Mouse (Mus musculus) heart, embryonic 11.5 days (tissue): ENCODE results near the gene Nt5c3. TPM values are rescaled to one million over a fixed set of nuclear protein-coding genes. Genes with fewer than 3 reads are reported as not detected.

ENCODE experiments used
- ATAC-seq: fragments of 200-750 bp; cut with Nextera tagmentation; replicated peaks from 2 replicates; pipeline ENCODE4 v1.8.0; 2017; ENCODE audit warnings: moderate library complexity; ENCODE audit not compliant: insufficient number of reproducible peaks, low FRiP score, low TSS enrichment
- H3K27ac ChIP-seq: fragments of 300-500 bp; sonication (generic); 2 replicates; pipeline ENCODE4 v1.5.1; 2014; ENCODE audit warnings: mild to moderate bottlenecking, low read depth, low read length
- H3K27me3 ChIP-seq: fragments of 300-500 bp; sonication (generic); 2 replicates; pipeline ENCODE4 v1.6.1; 2014; ENCODE audit warnings: mild to moderate bottlenecking, low read length, mixed read lengths; ENCODE audit not compliant: control insufficient read depth, insufficient read depth
- H3K36me3 ChIP-seq: fragments of 300-500 bp; sonication (generic); 2 replicates; pipeline ENCODE4 v1.6.1; 2014; ENCODE audit warnings: mild to moderate bottlenecking, low read length, moderate library complexity, mixed read lengths; ENCODE audit not compliant: control insufficient read depth, insufficient read depth
- H3K4me1 ChIP-seq: fragments of 300-500 bp; sonication (generic); 2 replicates; pipeline ENCODE4 v1.6.1; 2014; ENCODE audit warnings: low read length; ENCODE audit not compliant: control insufficient read depth, insufficient read depth
- H3K4me2 ChIP-seq: fragments of 300-500 bp; sonication (generic); 2 replicates; pipeline ENCODE4 v1.6.1; 2014; ENCODE audit warnings: mild to moderate bottlenecking, moderate library complexity
- H3K4me3 ChIP-seq: fragments of 300-500 bp; sonication (generic); 2 replicates; pipeline ENCODE4 v1.5.1; 2014; ENCODE audit warnings: low read depth, low read length
- H3K9ac ChIP-seq: fragments of 300-500 bp; sonication (generic); 2 replicates; pipeline ENCODE4 v1.6.1; 2014; ENCODE audit warnings: mild to moderate bottlenecking, low read depth, low read length, moderate library complexity
- H3K9me3 ChIP-seq: fragments of 300-500 bp; sonication (generic); replicated peaks from 2 replicates; pipeline ENCODE4 v1.6.1; 2016; ENCODE audit warnings: low read length; ENCODE audit not compliant: control insufficient read depth
- WGBS: fragments of 180-500 bp; shearing (Covaris S2); extraction: QIAGEN DNeasy Blood & Tissue Kit; methylation state at CpG from one replicate; pipeline ENCODE4 v1.1.7; 2014; ENCODE audit not compliant: insufficient replicate concordance; 5-methylcytosine and 5-hydroxymethylcytosine counted together
- polyA plus RNA-seq: library from polyadenylated mRNA; unstranded; fragments of >200 nt; fragmentation: Nextera tagmentation; extraction: Ambion mirVana; gene quantifications from 2 replicates; pipeline ENCODE4 v1.2.1, GENCODE M21; 2014

Nt5c3 gene
- polyA plus RNA-seq, 1 experiment from 2014 or later = 82.5 TPM

DNA sequence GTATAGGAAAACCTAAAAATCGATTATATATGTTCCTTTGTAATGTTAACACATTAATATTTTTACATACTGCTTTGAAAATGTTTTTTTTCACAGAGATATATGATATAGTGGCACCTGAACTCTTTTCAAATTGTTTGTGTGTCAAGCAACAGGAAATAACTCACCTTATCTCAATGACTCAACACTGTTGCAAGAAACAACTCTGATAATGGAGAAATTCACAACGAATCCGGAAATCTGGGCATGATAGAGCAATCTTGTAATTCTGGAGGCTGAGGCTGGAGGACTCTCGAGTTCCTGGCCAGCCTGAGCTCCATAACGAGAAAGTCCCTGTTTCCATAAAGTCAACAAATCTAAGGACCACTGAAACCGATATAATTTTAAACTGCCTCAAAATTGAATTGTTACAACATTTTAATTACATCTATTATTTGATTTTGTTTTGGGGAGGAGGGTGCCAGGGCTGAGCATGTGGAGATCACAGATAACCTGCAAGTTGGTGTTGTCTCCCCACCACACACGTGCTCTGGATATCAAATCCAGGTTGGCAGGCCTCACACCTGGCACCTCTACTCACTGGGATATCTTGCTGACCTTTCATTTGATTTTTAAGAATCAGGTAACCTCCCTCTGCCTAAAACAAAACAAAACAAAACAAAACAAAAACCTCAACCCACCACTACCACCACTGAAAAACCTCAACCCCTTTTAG is 4.2 kb downstream of the Nt5c3 start:
- no peaks in the 10 kb centered on the region for H3K9me3 ChIP-seq
- peak overlapping the region; percentile 67 for H3K4me2 ChIP-seq
- no peak for ATAC-seq
- H3K4me1 ChIP-seq = peaks cover 33% of the 10 kb centered on the region
- H3K9ac ChIP-seq = no peak overlapping the region; the same call in 1 of the 2 replicates
- H3K4me3 ChIP-seq = peak overlapping the region; percentile 24
- WGBS = 51% methylated on average over 7 of the region's 7 CpGs
- peak overlapping the region; percentile 80; the same call in 1 of the 2 replicates for H3K27ac ChIP-seq
- no peaks in the 10 kb centered on the region for H3K27me3 ChIP-seq
- H3K36me3 ChIP-seq = no peaks in the 10 kb centered on the region

DNA sequence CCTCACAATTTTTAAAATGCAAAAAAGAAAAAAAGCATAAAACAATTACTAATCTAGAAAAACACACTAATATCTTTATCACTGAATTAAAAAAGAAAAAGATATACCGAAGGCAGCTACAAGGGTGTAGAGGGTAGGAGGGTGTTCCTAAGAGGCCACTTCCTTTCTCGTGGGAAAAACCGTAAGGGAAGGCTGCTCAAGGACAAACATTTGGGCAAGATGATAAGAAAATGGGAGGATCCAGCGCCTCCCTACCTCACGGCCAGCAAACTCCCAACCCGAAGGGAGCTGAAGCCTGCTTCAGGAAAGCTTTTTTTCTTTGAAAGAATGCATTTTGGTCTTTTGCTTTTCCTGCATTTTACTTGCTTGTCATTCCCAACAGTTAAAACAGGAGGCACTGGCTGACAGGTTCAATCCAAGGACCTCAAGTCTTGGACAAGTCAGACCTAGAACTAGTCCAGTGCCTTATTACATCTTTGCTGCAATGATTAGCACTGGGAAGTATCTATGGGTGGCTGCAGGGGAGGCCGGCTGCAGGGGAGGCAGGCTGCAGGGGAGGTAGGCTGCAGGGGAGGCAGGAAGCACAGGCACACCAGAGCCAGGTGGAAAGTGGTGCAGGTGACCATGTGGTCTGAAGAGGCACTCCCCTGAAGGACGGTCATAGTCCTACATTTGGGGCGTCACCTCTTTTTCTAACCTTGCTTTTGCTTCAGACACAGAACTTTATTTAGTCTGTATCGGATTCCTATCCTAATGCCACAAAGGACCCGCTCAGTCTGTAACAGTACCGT is 6.0 kb downstream of the Nt5c3 start:
- no peaks in the 10 kb centered on the region for H3K27me3 ChIP-seq
- H3K9ac ChIP-seq = 0 out of 2 replicates have a peak overlapping the region, but pooled peaks have one; percentile 31
- peak overlapping the region; percentile 6; the same call in 1 of the 2 replicates for H3K4me3 ChIP-seq
- H3K4me1 ChIP-seq = peaks cover 33% of the 10 kb centered on the region
- no peaks in the 10 kb centered on the region for H3K9me3 ChIP-seq
- peak; percentile 57 for ATAC-seq
- H3K36me3 ChIP-seq = no peaks in the 10 kb centered on the region
- peak overlapping the region; percentile 82 for H3K27ac ChIP-seq
- H3K4me2 ChIP-seq = peak overlapping the region; percentile 59
- 29% methylated on average over 12 of the region's 12 CpGs for WGBS

DNA sequence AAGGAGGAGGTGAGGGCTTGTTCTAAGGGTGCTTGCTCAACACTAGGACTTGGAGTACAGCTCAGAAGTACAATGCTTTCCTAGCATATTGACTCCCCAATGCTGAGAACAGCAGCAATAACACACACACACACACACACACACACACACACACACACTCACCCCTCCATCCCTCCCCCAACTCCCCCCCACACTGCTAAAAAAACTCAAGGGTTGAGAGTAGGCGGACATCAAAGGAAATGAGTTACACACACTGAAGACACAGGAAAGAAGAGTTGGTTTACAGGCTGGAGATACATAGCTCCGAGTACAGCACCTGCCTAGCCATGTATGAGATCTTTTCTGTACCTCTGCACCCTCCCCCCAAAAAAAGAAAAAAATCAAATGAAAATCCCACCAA is 7.5 kb downstream of the Nt5c3 start:
- no peak overlapping the region for H3K9ac ChIP-seq
- H3K4me3 ChIP-seq = no peak overlapping the region
- H3K27me3 ChIP-seq = no peaks in the 10 kb centered on the region
- H3K4me2 ChIP-seq = peak overlapping the region; percentile 59
- no peaks in the 10 kb centered on the region for H3K9me3 ChIP-seq
- H3K36me3 ChIP-seq = no peaks in the 10 kb centered on the region
- peaks cover 33% of the 10 kb centered on the region for H3K4me1 ChIP-seq
- WGBS = 81% methylated on average over 2 of the region's 2 CpGs
- ATAC-seq = no peak
- H3K27ac ChIP-seq = no peak overlapping the region

DNA sequence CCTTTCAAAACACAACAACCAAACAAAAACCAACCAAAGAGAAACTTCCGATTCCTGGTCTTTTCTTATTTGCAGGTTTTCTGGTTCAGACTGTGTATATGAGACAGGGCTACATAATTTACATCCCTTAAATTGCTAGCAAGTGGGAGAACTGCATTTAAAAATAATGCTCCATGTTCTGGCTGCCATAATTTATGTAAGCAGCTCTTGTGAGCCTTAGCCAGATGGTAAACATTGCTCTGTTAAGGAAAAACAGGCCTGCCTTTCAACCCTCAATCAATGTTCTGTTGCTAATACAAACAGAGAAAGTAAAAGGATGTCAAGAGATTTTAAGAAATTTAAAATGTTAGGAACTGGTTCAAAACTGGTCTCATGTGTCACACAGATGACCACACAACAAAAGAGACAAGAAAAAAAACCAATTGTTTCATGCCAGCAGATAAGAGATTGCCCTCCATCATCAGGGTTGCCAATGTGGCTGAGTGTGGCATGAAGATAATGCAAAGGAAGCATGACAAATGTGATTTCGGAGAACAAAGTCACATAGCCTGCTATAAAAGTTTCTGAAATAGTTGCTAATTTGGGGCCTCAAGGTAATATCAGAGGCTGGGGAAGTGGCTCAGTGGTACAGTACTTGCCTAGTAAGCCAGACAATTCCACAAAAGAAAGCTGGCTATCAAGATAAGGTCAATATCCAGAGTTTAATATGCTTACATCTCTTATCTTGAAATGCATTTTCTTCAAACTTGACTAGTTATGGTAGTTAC is 10.5 kb downstream of the Nt5c3 start:
- Histone ChIP-seq H3K9me3 (no peaks in the 10 kb centered on the region), H3K36me3 (no peaks in the 10 kb centered on the region), H3K4me1 (peaks cover 17% of the 10 kb centered on the region), H3K27me3 (no peaks in the 10 kb centered on the region), H3K9ac (no peak overlapping the region), H3K27ac (0 out of 2 replicates have a peak overlapping the region, but pooled peaks have one; percentile 6), H3K4me2 (no peak overlapping the region), H3K4me3 (no peak overlapping the region)
- 68% methylated on average over 2 of the region's 2 CpGs for WGBS
- ATAC-seq = no peak

DNA sequence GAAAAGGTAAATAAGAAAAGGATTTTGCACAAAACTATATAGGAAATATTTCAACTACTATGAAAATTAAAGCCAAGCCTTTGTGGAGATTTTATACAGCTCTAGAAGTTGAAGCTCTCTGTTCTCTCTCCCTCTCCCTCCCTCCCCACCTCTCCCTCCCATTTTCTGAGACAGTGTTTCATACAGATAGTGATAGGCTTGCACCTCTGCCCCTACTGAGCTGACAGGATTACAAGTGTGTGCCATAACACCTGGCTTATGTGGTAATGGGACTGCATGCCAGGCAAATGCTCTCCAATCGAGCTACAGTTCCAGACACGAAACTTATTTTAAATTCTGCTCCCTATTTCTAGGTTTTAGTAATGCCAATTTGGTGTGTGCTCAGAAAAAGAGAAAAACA is 12.8 kb downstream of the Nt5c3 start:
- no peak overlapping the region for H3K9ac ChIP-seq
- no peak overlapping the region for H3K4me2 ChIP-seq
- no peaks in the 10 kb centered on the region for H3K27me3 ChIP-seq
- no peaks in the 10 kb centered on the region for H3K9me3 ChIP-seq
- ATAC-seq = peak; percentile 79; the same call in 1 of the 2 replicates
- H3K4me3 ChIP-seq = no peak overlapping the region
- H3K36me3 ChIP-seq = no peaks in the 10 kb centered on the region
- H3K27ac ChIP-seq = no peak overlapping the region
- no peaks in the 10 kb centered on the region; the same call in 1 of the 2 replicates for H3K4me1 ChIP-seq
- WGBS = 66% methylated on average over 2 of the region's 2 CpGs

DNA sequence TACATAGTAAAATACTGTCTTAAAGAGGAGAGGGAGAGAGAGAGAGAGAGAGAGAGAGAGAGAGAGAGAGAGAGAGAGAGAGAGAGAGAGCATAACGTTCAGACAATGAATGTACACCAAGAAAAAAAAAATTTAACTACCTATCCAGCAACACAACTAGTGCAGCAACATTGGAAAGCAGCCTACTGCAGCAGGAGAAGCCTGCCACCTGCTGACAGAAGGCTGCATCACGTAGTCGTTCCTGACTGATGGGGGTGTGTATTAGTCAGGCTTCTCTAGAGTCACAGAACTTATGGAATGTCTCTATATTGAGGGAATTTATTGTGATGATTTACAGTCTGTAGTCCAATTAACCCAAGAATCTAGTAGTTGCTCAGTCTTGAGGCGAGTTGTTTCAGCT is 14.8 kb downstream of the Nt5c3 start:
- Histone ChIP-seq H3K4me2 (no peak overlapping the region), H3K27me3 (no peaks in the 10 kb centered on the region), H3K9ac (no peak overlapping the region), H3K4me3 (no peak overlapping the region), H3K27ac (no peak overlapping the region), H3K36me3 (no peaks in the 10 kb centered on the region), H3K4me1 (peaks cover 10% of the 10 kb centered on the region), H3K9me3 (no peaks in the 10 kb centered on the region)
- 9% methylated on average over 4 of the region's 4 CpGs for WGBS
- no peak for ATAC-seq

DNA sequence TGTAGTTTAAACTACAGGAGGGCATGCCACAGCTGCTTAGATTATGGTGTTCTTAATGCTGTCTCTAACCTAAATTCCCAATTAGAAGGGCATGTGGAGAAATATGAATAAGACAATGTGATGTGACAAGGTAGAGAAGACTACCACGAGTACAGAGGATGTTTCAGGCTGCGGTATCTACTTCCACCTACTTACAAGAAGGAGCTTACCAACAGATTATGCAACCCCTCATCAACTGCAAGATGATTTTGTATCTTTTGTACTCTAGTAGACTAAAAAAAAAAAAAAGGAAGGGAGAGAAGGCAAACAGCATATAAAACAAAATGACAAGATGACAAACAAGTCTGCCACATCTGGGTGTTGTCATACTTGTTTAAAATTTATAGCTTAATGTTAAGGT is 15.3 kb downstream of the Nt5c3 start:
- H3K4me3 ChIP-seq = no peak overlapping the region
- WGBS = 95% methylated on average over 2 of the region's 2 CpGs
- no peak for ATAC-seq
- no peak overlapping the region for H3K4me2 ChIP-seq
- no peaks in the 10 kb centered on the region for H3K9me3 ChIP-seq
- no peaks in the 10 kb centered on the region for H3K27me3 ChIP-seq
- H3K4me1 ChIP-seq = peaks cover 14% of the 10 kb centered on the region
- no peak overlapping the region for H3K27ac ChIP-seq
- H3K9ac ChIP-seq = no peak overlapping the region
- no peaks in the 10 kb centered on the region for H3K36me3 ChIP-seq

DNA sequence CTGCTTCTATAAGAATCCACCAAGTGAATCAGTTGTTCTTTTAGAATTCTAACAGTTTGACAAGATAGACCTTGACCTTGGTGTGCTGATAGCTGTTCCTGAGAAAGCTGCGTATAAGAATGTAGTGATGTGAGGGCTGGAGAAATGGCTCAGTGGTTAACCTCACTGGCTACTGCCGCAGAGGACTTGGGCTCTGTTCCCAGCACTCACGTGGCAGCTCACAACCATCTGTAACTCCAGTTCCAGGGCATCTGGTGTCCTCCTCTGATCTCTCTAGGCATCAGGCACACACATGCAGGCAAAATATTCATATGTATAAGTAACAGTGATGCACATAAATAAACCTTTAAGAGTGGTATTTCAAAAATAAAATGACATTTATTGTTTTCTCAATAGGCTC is 15.8 kb downstream of the Nt5c3 start:
- no peaks in the 10 kb centered on the region for H3K27me3 ChIP-seq
- no peak overlapping the region for H3K27ac ChIP-seq
- H3K9me3 ChIP-seq = no peaks in the 10 kb centered on the region
- peaks cover 16% of the 10 kb centered on the region for H3K4me1 ChIP-seq
- no peaks in the 10 kb centered on the region for H3K36me3 ChIP-seq
- ATAC-seq = no peak
- H3K4me2 ChIP-seq = no peak overlapping the region
- 91% methylated on average over 3 of the region's 3 CpGs for WGBS
- no peak overlapping the region for H3K9ac ChIP-seq
- no peak overlapping the region for H3K4me3 ChIP-seq
